Mouse (Mus musculus): ENCODE data around the gene Mrpl55. TPM values are rescaled to one million over a fixed set of nuclear protein-coding genes. Genes with fewer than 3 reads are reported as not detected.

Gene Mrpl55
- polyA plus RNA-seq, 1 experiment from 2014 or later = 91.1 TPM

DNA sequence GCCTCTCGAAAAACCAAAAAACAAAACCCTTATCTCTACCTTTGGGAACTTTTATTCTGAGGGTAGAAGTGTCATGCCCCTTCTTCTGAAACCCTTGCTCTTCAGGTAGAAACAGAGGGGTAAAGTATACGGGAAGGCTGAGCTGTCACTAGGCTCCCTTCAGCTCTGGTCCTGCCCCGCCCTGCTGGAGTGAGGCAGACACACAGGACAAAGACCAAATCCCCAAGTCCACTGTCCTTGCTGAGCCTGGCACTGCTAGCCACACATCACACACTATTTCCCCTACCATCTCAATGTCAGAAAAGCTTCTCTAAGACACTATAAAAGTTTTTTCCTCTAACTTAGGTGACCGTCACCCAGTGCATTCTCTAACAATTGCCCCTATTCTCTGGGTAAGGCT lies 20.0 kb downstream of the Mrpl55 start:
- Histone ChIP-seq H3K9me3 (no peaks in the 10 kb centered on the region), H3K4me1 (peaks cover 24% of the 10 kb centered on the region), H3K36me3 (peaks cover 24% of the 10 kb centered on the region; the same call in 1 of the 2 replicates), H3K4me3 (no peak overlapping the region), H3K27me3 (replicated peaks) (no peaks in the 10 kb centered on the region), H3K9ac (no peak overlapping the region), H3K27ac (no peak overlapping the region), H3K4me2 (replicated peaks) (no peak overlapping the region)
- no peak for ATAC-seq (ENCODE audit: low FRiP score, low read depth)
- WGBS = 92% methylated on average over 4 of the region's 4 CpGs

DNA sequence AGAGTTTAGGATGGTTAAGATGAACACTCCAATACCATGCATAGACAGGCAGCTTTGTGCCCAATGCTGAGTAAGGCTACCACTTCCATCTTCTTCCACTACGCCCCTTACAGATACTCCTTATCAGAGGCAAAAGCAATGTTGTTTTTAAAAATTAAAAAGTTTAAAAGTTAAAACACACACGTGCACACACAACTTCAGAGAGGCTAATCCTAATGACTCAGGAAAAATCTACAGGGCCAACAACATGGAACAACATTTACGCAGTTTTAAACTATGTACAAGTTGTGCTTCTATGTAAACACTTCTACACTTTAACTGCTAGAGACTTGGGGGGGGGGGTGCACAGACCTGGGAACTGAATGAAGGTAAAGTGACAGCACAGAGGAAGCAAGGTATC lies 21.7 kb downstream of the Mrpl55 start:
- no peak overlapping the region for H3K4me2 ChIP-seq (replicated peaks)
- H3K9ac ChIP-seq = no peak overlapping the region
- peaks cover 30% of the 10 kb centered on the region for H3K4me1 ChIP-seq
- H3K4me3 ChIP-seq = no peak overlapping the region
- H3K36me3 ChIP-seq = peaks cover 19% of the 10 kb centered on the region; the same call in 1 of the 2 replicates
- no peak overlapping the region for H3K27ac ChIP-seq
- no peak for ATAC-seq (ENCODE audit: low FRiP score, low read depth)
- H3K27me3 ChIP-seq (replicated peaks) = no peaks in the 10 kb centered on the region
- WGBS = 95% methylated on average over 3 of the region's 3 CpGs
- H3K9me3 ChIP-seq = no peaks in the 10 kb centered on the region

DNA sequence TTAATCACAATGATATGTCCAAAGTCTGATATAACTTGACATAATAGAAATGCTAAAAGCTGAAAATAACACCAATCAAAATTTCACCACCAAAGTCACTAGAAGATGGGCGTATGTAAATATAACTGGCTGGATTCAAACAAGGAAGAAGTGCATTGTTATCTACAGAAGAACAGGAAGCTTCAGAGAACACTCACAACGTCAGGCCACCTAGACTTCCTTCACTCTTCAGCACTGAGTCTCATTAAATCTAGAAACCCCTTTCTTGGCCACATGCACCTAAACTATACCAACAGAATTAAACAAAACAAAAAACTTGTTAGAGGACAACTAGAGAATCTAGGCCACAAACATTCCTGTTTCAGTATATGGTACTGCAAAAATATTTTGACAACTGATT lies 22.2 kb downstream of the Mrpl55 start:
- WGBS = 77% methylated on average over 2 of the region's 2 CpGs
- Histone ChIP-seq H3K4me2 (replicated peaks) (no peak overlapping the region), H3K27me3 (replicated peaks) (no peaks in the 10 kb centered on the region), H3K36me3 (peaks cover 16% of the 10 kb centered on the region; the same call in 1 of the 2 replicates), H3K4me1 (peaks cover 30% of the 10 kb centered on the region), H3K27ac (no peak overlapping the region), H3K9ac (no peak overlapping the region), H3K4me3 (no peak overlapping the region), H3K9me3 (no peaks in the 10 kb centered on the region)
- no peak for ATAC-seq (ENCODE audit: low FRiP score, low read depth)

DNA sequence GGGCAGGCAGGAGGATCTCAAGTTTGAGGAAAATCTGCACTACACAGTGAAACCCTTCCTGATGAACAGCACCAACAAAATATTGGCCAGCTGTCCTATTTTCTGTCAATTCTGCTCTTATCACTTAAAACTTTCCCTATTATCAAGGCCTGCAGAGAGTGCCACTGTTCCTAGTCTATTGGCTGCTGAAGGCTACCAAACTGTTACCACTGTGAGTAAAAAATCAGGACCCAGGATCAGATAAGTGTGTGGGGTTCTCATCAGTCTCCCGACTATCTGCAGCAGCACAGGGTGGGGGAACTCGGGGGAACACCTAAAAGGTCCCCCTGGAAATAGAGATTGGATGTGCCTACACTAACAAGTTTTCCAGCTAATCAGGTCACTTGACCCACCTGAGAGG lies 22.9 kb downstream of the Mrpl55 start:
- H3K4me1 ChIP-seq = peaks cover 30% of the 10 kb centered on the region

DNA sequence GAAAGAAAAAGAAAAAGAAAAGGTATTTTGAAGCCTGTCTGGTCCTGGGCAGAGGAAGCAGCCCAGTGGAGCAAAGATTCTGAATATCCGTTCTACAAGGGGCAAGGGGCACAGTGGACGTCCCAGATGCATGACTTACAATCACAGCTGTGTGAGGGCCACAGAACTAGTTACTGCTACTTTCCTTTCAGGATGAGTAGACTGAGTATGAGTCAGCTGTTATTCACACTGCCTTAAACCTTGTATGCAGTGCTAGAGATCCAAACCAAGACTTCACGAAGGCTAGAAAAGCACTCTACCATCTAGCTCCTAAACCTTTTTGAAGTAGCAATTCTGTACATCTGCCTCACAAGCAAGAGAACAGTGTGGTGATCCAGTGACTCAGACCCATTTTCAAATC lies 24.0 kb downstream of the Mrpl55 start:
- Histone ChIP-seq H3K4me3 (peak overlapping the region; percentile 100), H3K4me2 (replicated peaks) (peak overlapping the region; percentile 91), H3K27me3 (replicated peaks) (no peaks in the 10 kb centered on the region), H3K27ac (no peak overlapping the region), H3K9ac (peak overlapping the region; percentile 97; the same call in 1 of the 2 replicates), H3K4me1 (peaks cover 30% of the 10 kb centered on the region), H3K36me3 (peaks cover 4% of the 10 kb centered on the region; the same call in 1 of the 2 replicates), H3K9me3 (no peaks in the 10 kb centered on the region)
- no peak for ATAC-seq (ENCODE audit: low FRiP score, low read depth)
- 71% methylated on average over 3 of the region's 3 CpGs for WGBS

More for the DNA sequence above, 22.9 kb downstream of the Mrpl55 start:
- H3K36me3 ChIP-seq = peaks cover 10% of the 10 kb centered on the region; the same call in 1 of the 2 replicates
- no peak for ATAC-seq (ENCODE audit: low FRiP score, low read depth)
- WGBS = 83% methylated on average over 2 of the region's 2 CpGs
- H3K4me2 ChIP-seq (replicated peaks) = peak overlapping the region; percentile 91
- H3K9ac ChIP-seq = no peak overlapping the region
- H3K4me3 ChIP-seq = no peak overlapping the region
- no peak overlapping the region for H3K27ac ChIP-seq
- no peaks in the 10 kb centered on the region for H3K9me3 ChIP-seq
- no peaks in the 10 kb centered on the region for H3K27me3 ChIP-seq (replicated peaks)

DNA sequence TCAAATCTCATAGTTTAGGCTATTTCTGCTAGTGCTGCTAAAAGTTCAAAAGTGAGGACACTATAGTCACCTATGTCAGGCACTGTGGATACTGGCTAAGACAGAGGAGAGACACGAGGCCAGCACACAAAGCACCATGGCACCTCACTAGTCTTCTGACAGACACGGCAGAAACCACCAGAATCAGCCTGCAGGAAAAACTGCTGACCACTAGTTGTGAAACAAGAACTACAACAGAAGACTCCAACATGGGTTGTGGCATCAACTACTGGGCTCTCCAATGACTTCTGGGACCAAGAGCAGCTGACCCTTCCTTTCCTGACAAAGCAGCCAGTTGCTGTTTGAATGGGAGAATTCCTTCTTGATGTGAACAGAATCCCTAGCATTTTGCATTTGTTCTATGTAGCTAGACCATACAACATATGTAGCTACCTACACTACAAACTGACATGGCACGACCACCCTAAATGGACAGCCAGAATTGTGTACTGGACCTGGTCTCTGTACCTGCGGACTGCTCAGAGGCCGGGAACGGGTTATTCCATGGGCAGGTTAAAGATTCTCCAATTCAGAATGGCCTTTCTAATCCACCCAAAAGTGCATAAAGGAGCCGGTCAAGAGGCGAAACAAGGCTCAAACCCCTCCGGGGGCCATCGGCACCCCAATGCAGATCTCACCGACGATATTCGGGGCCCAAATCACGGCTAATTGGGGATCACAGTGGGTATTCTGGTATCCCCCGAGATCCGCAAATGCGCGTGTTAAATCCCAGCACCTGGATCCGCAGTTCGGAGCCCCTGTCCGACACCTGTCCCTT lies 24.7 kb downstream of the Mrpl55 start:
- H3K9me3 ChIP-seq = no peaks in the 10 kb centered on the region
- peaks cover 30% of the 10 kb centered on the region for H3K4me1 ChIP-seq
- ATAC-seq (ENCODE audit: low FRiP score, low read depth) = no peak
- peak overlapping the region; percentile 91 for H3K4me2 ChIP-seq (replicated peaks)
- 6% methylated on average over 21 of the region's 21 CpGs for WGBS
- peak overlapping the region; percentile 89; the same call in 1 of the 2 replicates for H3K27ac ChIP-seq
- H3K36me3 ChIP-seq = peaks cover 4% of the 10 kb centered on the region; the same call in 1 of the 2 replicates
- H3K9ac ChIP-seq = peak overlapping the region; percentile 97
- no peaks in the 10 kb centered on the region for H3K27me3 ChIP-seq (replicated peaks)
- H3K4me3 ChIP-seq = peak overlapping the region; percentile 100

DNA sequence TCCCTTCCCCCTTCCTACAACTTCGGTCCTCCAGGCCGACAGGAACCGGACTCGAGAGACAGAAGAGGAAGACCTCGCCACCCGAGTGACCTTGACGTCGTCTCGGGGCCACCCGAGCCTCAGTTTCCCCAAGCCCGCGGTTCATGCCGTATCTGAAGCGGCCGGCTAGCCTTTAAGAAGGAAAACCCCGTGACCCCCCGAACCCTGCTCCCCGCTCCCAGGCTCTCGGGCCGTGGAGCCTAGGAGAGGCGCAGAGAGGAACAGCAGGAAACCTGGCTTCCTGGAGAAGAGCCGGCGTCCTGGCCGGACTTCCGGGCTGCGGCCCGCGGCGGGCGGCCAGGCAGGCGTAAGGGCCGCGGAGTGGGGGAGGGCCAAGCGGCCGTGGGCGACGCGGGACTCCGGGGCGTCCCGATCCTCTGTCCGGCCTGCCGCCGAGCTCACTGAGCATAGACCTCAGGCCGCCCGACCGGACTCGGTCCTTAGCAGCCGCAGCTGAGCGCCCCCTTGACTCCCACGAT lies 25.4 kb downstream of the Mrpl55 start:
- Histone ChIP-seq H3K4me2 (replicated peaks) (peak overlapping the region; percentile 91), H3K27me3 (replicated peaks) (no peaks in the 10 kb centered on the region), H3K4me1 (peaks cover 30% of the 10 kb centered on the region), H3K27ac (peak overlapping the region; percentile 89), H3K9me3 (no peaks in the 10 kb centered on the region), H3K9ac (peak overlapping the region; percentile 97), H3K4me3 (peak overlapping the region; percentile 100), H3K36me3 (peaks cover 4% of the 10 kb centered on the region; the same call in 1 of the 2 replicates)
- ATAC-seq (ENCODE audit: low FRiP score, low read depth) = peak; percentile 82
- under 1% methylated on average over 51 of the region's 51 CpGs for WGBS

DNA sequence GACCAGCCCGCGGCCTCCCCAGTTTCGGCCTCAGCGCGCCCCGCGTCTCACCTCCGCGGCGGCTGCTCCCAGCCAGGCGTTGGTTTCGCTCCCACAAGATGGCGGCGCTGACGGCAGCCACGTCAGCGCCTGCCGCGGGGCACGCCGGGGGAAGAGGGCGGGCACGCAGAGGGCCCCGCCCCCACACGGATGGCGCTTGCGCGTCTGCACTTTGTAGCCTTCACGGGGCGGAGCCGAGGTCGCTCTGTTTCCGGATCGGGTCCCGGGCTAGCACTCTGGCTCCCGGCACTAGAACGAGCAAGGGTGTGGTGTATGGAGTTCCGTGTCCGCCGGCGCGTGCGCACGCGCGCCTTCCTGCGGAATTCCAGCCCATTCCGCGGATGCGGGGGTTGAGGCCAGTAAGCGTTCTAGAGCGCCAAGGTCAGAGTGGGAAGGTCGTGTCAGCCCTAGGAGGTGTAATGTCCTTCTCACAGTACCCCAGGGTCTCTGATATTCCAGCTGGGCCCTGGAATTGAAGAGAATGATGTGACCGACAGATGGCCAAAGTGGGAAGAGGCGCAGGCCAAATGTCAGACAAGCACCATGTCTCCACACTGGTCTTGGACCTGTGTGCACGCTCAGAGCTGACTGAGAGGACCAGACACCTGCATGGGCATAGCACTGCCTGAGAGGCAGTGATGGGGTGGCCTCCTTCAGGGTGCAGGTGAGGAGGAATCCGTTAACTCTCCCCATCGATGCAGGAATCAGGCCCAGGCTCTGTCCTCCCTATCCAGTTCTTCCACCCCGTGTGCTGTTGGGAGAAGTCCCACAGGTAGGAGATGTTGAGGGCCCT lies 26.1 kb downstream of the Mrpl55 start, which contains the start of gene Arf1:
TSS of gene Arf1 (minus strand) at position 149 of the 832 bp plus-strand sequence.
- peaks cover 4% of the 10 kb centered on the region; the same call in 1 of the 2 replicates for H3K36me3 ChIP-seq
- H3K27ac ChIP-seq = peak within 1 kb of the TSS; percentile 89
- H3K9ac ChIP-seq = peak within 1 kb of the TSS; percentile 97
- ATAC-seq (ENCODE audit: low FRiP score, low read depth) = peak; percentile 95
- H3K4me3 ChIP-seq = peak within 1 kb of the TSS; percentile 100
- 4% methylated on average over 59 of the region's 59 CpGs for WGBS
- peak within 1 kb of the TSS; percentile 91 for H3K4me2 ChIP-seq (replicated peaks)
- peaks cover 30% of the 10 kb centered on the region for H3K4me1 ChIP-seq
- no peaks in the 10 kb centered on the region for H3K9me3 ChIP-seq
- no peaks in the 10 kb centered on the region for H3K27me3 ChIP-seq (replicated peaks)

DNA sequence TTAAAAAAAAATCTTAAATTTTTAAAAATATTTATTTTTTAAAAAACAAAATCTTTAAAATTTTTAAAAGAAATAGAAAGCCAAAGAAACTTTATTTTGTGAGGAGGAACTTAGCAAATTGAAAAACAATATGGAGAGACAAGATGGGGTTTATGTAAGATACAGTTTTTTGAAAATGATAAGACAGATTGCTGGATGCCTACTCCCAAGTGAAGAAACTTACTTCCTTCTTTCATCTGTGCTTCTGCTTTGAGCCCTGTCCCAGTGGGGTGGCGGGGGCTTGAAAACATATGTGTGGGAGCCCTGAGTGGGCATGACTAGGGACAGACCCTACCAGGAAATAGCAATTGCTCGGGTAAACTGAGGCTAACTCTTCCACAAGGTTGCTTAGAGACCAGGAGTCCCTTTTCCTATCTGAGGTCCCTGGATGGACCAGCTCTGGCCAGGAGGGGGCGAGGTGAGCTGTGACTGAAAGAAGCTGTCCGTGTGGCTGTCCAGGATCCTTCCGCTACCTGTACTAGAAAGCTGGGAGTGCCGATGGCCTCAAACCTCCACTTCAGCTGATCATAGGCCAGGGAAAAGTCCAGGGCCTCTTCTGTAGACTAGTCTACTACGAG lies 28.0 kb downstream of the Mrpl55 start:
- Histone ChIP-seq H3K4me2 (replicated peaks) (0 out of 2 replicates have a peak overlapping the region, but pooled peaks have one; percentile 18), H3K4me1 (peaks cover 25% of the 10 kb centered on the region), H3K9me3 (no peaks in the 10 kb centered on the region), H3K36me3 (no peaks in the 10 kb centered on the region), H3K4me3 (no peak overlapping the region), H3K27me3 (replicated peaks) (no peaks in the 10 kb centered on the region), H3K9ac (no peak overlapping the region), H3K27ac (no peak overlapping the region)
- no peak for ATAC-seq (ENCODE audit: low FRiP score, low read depth)
- 17% methylated on average over 7 of the region's 7 CpGs for WGBS

DNA sequence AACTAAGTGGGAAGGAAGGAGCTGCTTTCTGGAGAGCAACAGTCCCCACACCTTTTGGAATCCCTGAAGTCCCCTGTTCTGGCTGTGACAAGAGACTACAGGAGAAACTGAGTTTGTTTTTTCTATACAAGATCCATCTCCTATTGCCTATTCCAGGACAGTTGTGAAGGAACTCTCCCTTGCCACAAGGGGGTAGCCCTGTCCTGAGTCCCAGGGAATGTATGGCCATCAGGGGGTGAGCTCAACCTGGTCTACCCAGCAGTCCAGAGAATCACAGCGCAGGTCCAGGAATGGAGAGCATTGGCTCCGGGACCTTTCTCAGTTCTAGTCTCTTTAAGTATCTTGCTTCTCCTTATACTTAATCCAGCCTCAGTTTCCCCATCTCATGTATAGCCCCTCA lies 30.5 kb downstream of the Mrpl55 start:
- Histone ChIP-seq H3K4me3 (no peak overlapping the region), H3K4me1 (peaks cover 5% of the 10 kb centered on the region), H3K4me2 (replicated peaks) (no peak overlapping the region), H3K27ac (no peak overlapping the region), H3K9me3 (no peaks in the 10 kb centered on the region), H3K27me3 (replicated peaks) (no peaks in the 10 kb centered on the region), H3K36me3 (no peaks in the 10 kb centered on the region), H3K9ac (no peak overlapping the region)
- WGBS = 49% methylated on average over 2 of the region's 2 CpGs
- ATAC-seq (ENCODE audit: low FRiP score, low read depth) = no peak

DNA sequence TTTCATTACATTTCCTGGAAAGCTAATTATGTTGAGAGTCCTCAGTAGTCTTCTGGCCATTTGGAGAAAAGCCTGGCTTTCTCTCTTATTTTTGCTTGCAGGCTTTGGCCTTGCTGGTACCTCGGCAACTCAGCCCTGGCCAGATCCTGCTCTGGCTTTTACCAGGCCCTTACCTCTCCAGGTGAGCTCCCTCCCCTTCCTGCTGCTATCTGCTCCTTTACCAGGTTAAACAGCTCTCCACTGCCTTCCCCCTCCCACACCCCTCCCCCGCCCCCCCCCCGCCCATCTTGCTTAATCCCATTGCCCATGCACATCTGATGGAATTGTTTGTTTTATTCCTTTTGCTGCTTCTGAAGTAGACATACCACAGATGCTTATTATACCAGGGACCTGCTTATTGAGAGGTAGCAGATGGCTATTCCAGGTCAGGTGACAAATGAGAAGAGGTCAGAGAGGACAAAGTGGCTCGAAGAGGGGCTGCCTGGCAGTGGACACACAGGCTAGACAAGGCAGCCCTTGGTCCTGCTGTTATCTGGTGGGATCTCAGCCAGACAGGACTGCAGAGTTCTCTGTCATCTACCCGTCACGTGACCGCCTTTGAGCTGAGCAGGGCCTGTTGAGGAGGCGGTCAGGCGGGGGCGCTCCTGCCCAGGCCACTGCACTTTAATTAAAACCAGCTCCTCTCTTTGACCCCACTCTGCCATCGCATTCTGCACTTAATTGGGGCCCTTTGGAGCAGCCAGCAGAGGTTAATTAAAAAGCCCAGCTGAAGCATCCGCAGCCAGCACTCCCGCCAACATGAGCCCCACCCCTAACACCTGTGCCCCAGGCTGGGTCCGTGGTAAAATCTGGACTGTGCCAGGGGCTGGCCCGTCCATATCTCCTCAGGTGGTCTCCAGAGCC lies 36.5 kb downstream of the Mrpl55 start:
- Histone ChIP-seq H3K36me3 (no peaks in the 10 kb centered on the region), H3K9me3 (no peaks in the 10 kb centered on the region), H3K4me2 (replicated peaks) (peak overlapping the region; percentile 33; the same call in 1 of the 2 replicates), H3K4me1 (peaks cover 8% of the 10 kb centered on the region), H3K9ac (no peak overlapping the region), H3K4me3 (no peak overlapping the region), H3K27ac (no peak overlapping the region), H3K27me3 (replicated peaks) (peaks cover 15% of the 10 kb centered on the region; the same call in 1 of the 2 replicates)
- peak; percentile 78 for ATAC-seq (ENCODE audit: low FRiP score, low read depth)
- WGBS = 3% methylated on average over 14 of the region's 15 CpGs
